Mouse (Mus musculus): ENCODE results near the gene Dock2. TPM values are rescaled to one million over a fixed set of nuclear protein-coding genes. Genes with fewer than 3 reads are reported as not detected.

The Dock2 gene
- total and polyA plus RNA-seq, 3 experiments, result 60.9 to 101 (median 77.9) TPM

DNA sequence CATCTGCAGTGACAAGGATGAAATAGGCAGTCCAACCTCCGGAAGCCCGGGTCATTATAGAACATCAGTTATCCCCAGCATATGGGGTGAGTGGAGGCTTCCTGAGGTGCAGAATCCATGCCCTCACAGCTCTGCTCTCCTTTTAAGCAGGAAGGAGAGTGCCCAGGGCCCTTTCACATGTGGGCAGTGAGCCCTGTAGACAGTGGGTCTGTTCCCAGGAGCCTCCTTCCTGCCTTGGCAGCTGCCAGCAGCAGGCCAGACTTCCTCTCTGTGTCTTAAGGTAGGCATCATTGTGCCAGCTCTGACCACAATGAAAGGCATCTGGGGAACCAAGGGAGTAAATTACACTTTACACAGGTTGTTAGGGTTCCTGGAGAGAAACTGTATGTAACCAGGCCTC lies 14.3 kb downstream of the Dock2 start:
- no peak overlapping the region for H3K9ac ChIP-seq (ENCODE audit: control insufficient read depth, low read depth, low read length, poor library complexity, severe bottlenecking)
- DNase-seq (ENCODE audit: low read depth, low spot score), result no peak
- no peak overlapping the region for H3K27ac ChIP-seq (ENCODE audit: control insufficient read depth, low read depth, low read length)
- H3K36me3 ChIP-seq (ENCODE audit: control insufficient read depth in 1 of 2, insufficient read depth in 2 of 2, low read length in 2 of 2), result peaks cover 27 to 28% of the 10 kb centered on the region in 2 experiments
- no peaks in the 10 kb centered on the region for H3K9me3 ChIP-seq (replicated peaks; ENCODE audit: insufficient read depth, low read length)
- H3K4me3 ChIP-seq (ENCODE audit: control insufficient read depth in 1 of 2, insufficient read depth in 1 of 2, low read depth in 2 of 2, low read length in 2 of 2), result no peak overlapping the region
- no peaks in the 10 kb centered on the region for H3K27me3 ChIP-seq (ENCODE audit: control insufficient read depth in 1 of 2, insufficient read depth in 2 of 2, low read length in 2 of 2)
- H3K4me1 ChIP-seq (ENCODE audit: control insufficient read depth in 1 of 2, insufficient read depth in 2 of 2, low read length in 2 of 2), result peaks cover 11 to 29% of the 10 kb centered on the region in 2 experiments
- TF ChIP-seq CTCF (IDR thresholded peaks at IDR 0.05 in 2 of 3, conservative IDR thresholded peaks at IDR 0.05 in 1 of 3; ENCODE audit: control insufficient read depth in 1 of 3, insufficient read depth in 1 of 3, low read depth in 2 of 3, low read length in 3 of 3, poor library complexity in 1 of 3, severe bottlenecking in 1 of 3), result no peak
- TF ChIP-seq MYC (IDR thresholded peaks at IDR 0.05; ENCODE audit: low read depth, low read length), result no peak
- no peak for TF ChIP-seq POLR2AphosphoS5 (IDR thresholded peaks at IDR 0.05; ENCODE audit: borderline replicate concordance, low read depth, low read length)
- no peak for TF ChIP-seq SIN3A (IDR thresholded peaks at IDR 0.05; ENCODE audit: low read length)
- TF ChIP-seq CHD1 (IDR thresholded peaks at IDR 0.05; ENCODE audit: low read depth, low read length), result no peak
- no peak for TF ChIP-seq POLR2A (IDR thresholded peaks at IDR 0.05; ENCODE audit: control insufficient read depth in 1 of 2, insufficient read depth in 1 of 2, low read depth in 1 of 2, low read length in 2 of 2, poor library complexity in 1 of 2)
- TF ChIP-seq ELF1 (IDR thresholded peaks at IDR 0.05; ENCODE audit: low read depth, low read length), result no peak
- no peak for TF ChIP-seq UBTF (IDR thresholded peaks at IDR 0.05; ENCODE audit: borderline replicate concordance, insufficient read depth, low read depth, low read length)
- no peak for TF ChIP-seq MAFK (IDR thresholded peaks at IDR 0.05; ENCODE audit: borderline replicate concordance, low read depth, low read length)
- TF ChIP-seq ZKSCAN1 (IDR thresholded peaks at IDR 0.05; ENCODE audit: low read depth, low read length), result no peak
- no peak for TF ChIP-seq CHD2 (IDR thresholded peaks at IDR 0.05; ENCODE audit: low read length)
- peaks cover 77% of the 10 kb centered on the region for H3K79me2 ChIP-seq (ENCODE audit: control insufficient read depth, insufficient read depth, low read length, poor library complexity)

DNA sequence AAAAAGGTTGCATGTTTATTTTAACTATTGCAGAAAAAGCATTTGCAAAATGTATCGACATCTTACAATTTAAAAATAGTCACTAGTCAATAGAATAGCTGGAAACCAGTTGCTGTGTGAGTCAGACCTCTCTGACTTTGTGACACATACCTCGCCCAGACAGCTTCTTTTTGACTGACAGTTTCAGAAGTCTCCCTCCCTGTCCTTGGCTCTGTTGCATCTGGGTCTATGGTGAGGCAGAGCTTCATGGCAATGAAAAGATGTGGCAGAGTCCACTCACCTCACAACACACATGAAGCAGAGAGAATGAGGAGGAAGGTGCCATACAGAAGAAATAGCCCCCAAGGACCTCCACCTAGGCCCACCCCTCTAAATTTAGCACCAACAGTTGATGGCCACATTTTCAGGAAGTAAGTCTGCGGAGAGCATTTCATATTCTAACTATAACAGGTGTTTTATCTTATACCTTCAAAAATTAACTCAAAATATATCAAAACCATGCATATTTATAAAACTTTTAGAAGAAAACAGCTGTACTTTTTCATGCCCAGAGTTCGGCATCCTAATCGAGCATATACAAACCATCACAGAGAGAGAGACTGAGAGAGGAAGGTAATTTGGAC lies 19.8 kb downstream of the Dock2 start:
- no peaks in the 10 kb centered on the region for H3K27me3 ChIP-seq (ENCODE audit: control insufficient read depth in 1 of 2, insufficient read depth in 2 of 2, low read length in 2 of 2)
- peaks cover 2 to 39% of the 10 kb centered on the region in 2 experiments; a peak in 3 of 4 replicates for H3K36me3 ChIP-seq (ENCODE audit: control insufficient read depth in 1 of 2, insufficient read depth in 2 of 2, low read length in 2 of 2)
- TF ChIP-seq UBTF (IDR thresholded peaks at IDR 0.05; ENCODE audit: borderline replicate concordance, insufficient read depth, low read depth, low read length) (no peak), TBP (IDR thresholded peaks at IDR 0.05; ENCODE audit: low read depth, low read length) (no peak), CTCF (IDR thresholded peaks at IDR 0.05 in 2 of 3, conservative IDR thresholded peaks at IDR 0.05 in 1 of 3; ENCODE audit: control insufficient read depth in 1 of 3, insufficient read depth in 1 of 3, low read depth in 2 of 3, low read length in 3 of 3, poor library complexity in 1 of 3, severe bottlenecking in 1 of 3) (no peak), CHD1 (IDR thresholded peaks at IDR 0.05; ENCODE audit: low read depth, low read length) (no peak), MEF2A (IDR thresholded peaks at IDR 0.05; ENCODE audit: extremely low read depth, insufficient replicate concordance, low read depth, low read length, poor library complexity, severe bottlenecking) (no peak), SMC3 (IDR thresholded peaks at IDR 0.05; ENCODE audit: low read depth, low read length) (no peak), TCF12 (IDR thresholded peaks at IDR 0.05; ENCODE audit: low read depth, low read length) (no peak), ETS1 (IDR thresholded peaks at IDR 0.05; ENCODE audit: low read depth, low read length) (no peak), RAD21 (IDR thresholded peaks at IDR 0.05; ENCODE audit: low read depth, low read length) (no peak), MYC (IDR thresholded peaks at IDR 0.05; ENCODE audit: low read depth, low read length) (no peak), NRF1 (IDR thresholded peaks at IDR 0.05; ENCODE audit: insufficient read depth, low read depth, low read length, poor library complexity, severe bottlenecking) (no peak), MAX (IDR thresholded peaks at IDR 0.05; ENCODE audit: low read length) (no peak), MYB (IDR thresholded peaks at IDR 0.05; ENCODE audit: low read depth, low read length) (no peak), GABPA (IDR thresholded peaks at IDR 0.05; ENCODE audit: low read depth, low read length) (no peak), RCOR1 (IDR thresholded peaks at IDR 0.05; ENCODE audit: low read depth, low read length) (no peak), CHD2 (IDR thresholded peaks at IDR 0.05; ENCODE audit: low read length) (no peak)
- H3K9ac ChIP-seq (ENCODE audit: control insufficient read depth, low read depth, low read length, poor library complexity, severe bottlenecking), result no peak overlapping the region
- no peaks in the 10 kb centered on the region for H3K4me1 ChIP-seq (ENCODE audit: control insufficient read depth in 1 of 2, insufficient read depth in 2 of 2, low read length in 2 of 2)
- no peak overlapping the region for H3K4me3 ChIP-seq (ENCODE audit: control insufficient read depth in 1 of 2, insufficient read depth in 1 of 2, low read depth in 2 of 2, low read length in 2 of 2)
- H3K9me3 ChIP-seq (replicated peaks; ENCODE audit: insufficient read depth, low read length), result no peaks in the 10 kb centered on the region
- no peak for DNase-seq (ENCODE audit: low read depth, low spot score)
- H3K79me2 ChIP-seq (ENCODE audit: control insufficient read depth, insufficient read depth, low read length, poor library complexity), result peaks cover 58% of the 10 kb centered on the region
- no peak overlapping the region for H3K27ac ChIP-seq (ENCODE audit: control insufficient read depth, low read depth, low read length)

All from MEL (cell line).